Mouse (Mus musculus) liver, embryonic 11.5 days (tissue): ENCODE results near the gene Dbi. TPM values are rescaled to one million over a fixed set of nuclear protein-coding genes. Genes with fewer than 3 reads are reported as not detected.
A peak's percentile ranks its signal among the peaks of the same experiment; 100 is the strongest.

Experiments
- ATAC-seq: fragments of 200-750 bp; cut with Nextera tagmentation; replicated peaks from 2 replicates; pipeline ENCODE4 v1.8.0; 2017; ENCODE audit warnings: moderate number of reproducible peaks, mild to moderate bottlenecking, moderate TSS enrichment, moderate library complexity; ENCODE audit not compliant: low FRiP score
- DNase-seq: peaks from one replicate; pipeline ENCODE4 v3.0.0-alpha.2; 2017; ENCODE audit warnings: low spot score
- H3K27ac ChIP-seq: fragments of 300-500 bp; sonication (generic); 2 replicates; pipeline ENCODE4 v1.5.1; 2014; ENCODE audit warnings: mild to moderate bottlenecking, low read depth, low read length, control low read depth
- H3K27me3 ChIP-seq: fragments of 300-500 bp; sonication (generic); replicated peaks from 2 replicates; pipeline ENCODE4 v1.6.1; 2014; ENCODE audit warnings: low read length, mixed read lengths; ENCODE audit not compliant: control insufficient read depth, insufficient read depth
- H3K36me3 ChIP-seq: fragments of 300-500 bp; sonication (generic); 2 replicates; pipeline ENCODE4 v1.6.1; 2014; ENCODE audit warnings: mild to moderate bottlenecking, low read length, moderate library complexity, mixed read lengths; ENCODE audit not compliant: control insufficient read depth, insufficient read depth
- H3K4me1 ChIP-seq: fragments of 300-500 bp; sonication (generic); replicated peaks from 2 replicates; pipeline ENCODE4 v1.6.1; 2014; ENCODE audit warnings: low read length, mixed read lengths; ENCODE audit not compliant: control insufficient read depth, insufficient read depth
- H3K4me2 ChIP-seq: fragments of 300-500 bp; sonication (generic); 2 replicates; pipeline ENCODE4 v1.6.1; 2014; ENCODE audit warnings: mild to moderate bottlenecking, control low read depth, moderate library complexity
- H3K4me3 ChIP-seq: fragments of 300-500 bp; sonication (generic); 2 replicates; pipeline ENCODE4 v1.5.1; 2014; ENCODE audit warnings: low read depth, low read length, control low read depth
- H3K9ac ChIP-seq: fragments of 300-500 bp; sonication (generic); 2 replicates; pipeline ENCODE4 v1.6.1; 2014; ENCODE audit warnings: low read depth, low read length, control low read depth
- H3K9me3 ChIP-seq: fragments of 300-500 bp; sonication (generic); 2 replicates; pipeline ENCODE4 v1.6.1; 2016; ENCODE audit warnings: low read length, inconsistent platforms, mixed read lengths; ENCODE audit not compliant: control insufficient read depth
- WGBS: fragments of 180-500 bp; shearing (Covaris S2); extraction: QIAGEN DNeasy Blood & Tissue Kit; methylation state at CpG from one replicate; pipeline ENCODE4 v1.1.7; 2014; 5-methylcytosine and 5-hydroxymethylcytosine counted together
- polyA plus RNA-seq: library from polyadenylated mRNA; unstranded; fragments of >200 nt; fragmentation: Nextera tagmentation; extraction: Ambion mirVana; gene quantifications from 2 replicates; pipeline ENCODE4 v1.2.1, GENCODE M21; 2014

Gene Dbi
- polyA plus RNA-seq, 1 experiment from 2014 or later: 569 TPM

DNA sequence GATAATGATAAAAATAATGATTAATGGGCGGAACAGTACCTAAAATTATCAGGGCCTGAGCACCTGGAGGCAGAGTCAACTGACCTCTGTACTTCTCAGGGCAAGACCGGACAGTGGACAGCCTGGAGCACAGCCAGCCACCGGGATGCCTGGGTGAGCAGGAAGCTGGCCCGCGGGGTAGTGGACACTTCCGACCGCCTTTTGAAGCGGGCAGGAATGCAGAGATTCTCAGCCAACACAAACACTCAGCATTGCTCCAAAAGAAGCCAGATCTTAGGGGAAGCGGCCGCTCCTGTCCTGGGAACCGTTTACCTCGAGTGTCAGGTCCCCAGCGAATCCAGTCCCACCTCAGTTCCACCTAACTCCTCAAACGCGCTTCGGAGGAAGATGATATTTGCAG, 48.0 kb downstream of the Dbi start:
- H3K27me3 ChIP-seq: no peaks in the 10 kb centered on the region; the same call in 1 of the 2 replicates
- no peaks in the 10 kb centered on the region for H3K9me3 ChIP-seq
- H3K27ac ChIP-seq: no peak overlapping the region
- H3K4me3 ChIP-seq: peak overlapping the region; percentile 39
- peak overlapping the region; percentile 30; the same call in 1 of the 2 replicates for H3K9ac ChIP-seq
- ATAC-seq (no peak), DNase-seq (no peak)
- peak overlapping the region; percentile 70 for H3K4me2 ChIP-seq
- 9% methylated on average over 16 of the region's 16 CpGs for WGBS
- H3K4me1 ChIP-seq: peaks cover 9% of the 10 kb centered on the region
- H3K36me3 ChIP-seq: no peaks in the 10 kb centered on the region

DNA sequence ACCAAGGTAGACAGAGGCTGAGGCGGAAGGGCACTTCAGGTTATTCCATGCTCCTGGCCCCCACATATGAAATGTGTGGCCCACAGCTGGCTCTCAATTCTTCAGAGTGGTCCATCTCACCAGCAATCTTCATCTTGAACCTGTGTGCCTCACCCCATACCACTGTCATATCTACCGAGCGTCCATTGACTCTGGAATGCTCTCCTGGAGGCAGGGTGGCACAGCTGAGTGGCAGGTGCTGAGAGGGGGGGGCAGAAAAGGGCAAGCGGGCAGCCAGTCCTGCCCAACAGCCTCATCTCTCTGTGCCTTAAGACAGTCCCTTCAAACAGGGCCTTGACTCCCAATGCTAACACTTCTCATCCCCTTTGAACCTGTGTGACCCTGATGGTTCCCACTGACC, 49.7 kb downstream of the Dbi start:
- no peak overlapping the region for H3K4me2 ChIP-seq
- WGBS: 80% methylated on average over 4 of the region's 4 CpGs
- no peaks in the 10 kb centered on the region; the same call in 1 of the 2 replicates for H3K27me3 ChIP-seq
- no peak overlapping the region for H3K27ac ChIP-seq
- H3K4me3 ChIP-seq: no peak overlapping the region
- peaks cover 11% of the 10 kb centered on the region for H3K4me1 ChIP-seq
- ATAC-seq (no peak), DNase-seq (no peak)
- H3K9me3 ChIP-seq: no peaks in the 10 kb centered on the region
- no peaks in the 10 kb centered on the region for H3K36me3 ChIP-seq
- no peak overlapping the region for H3K9ac ChIP-seq

DNA sequence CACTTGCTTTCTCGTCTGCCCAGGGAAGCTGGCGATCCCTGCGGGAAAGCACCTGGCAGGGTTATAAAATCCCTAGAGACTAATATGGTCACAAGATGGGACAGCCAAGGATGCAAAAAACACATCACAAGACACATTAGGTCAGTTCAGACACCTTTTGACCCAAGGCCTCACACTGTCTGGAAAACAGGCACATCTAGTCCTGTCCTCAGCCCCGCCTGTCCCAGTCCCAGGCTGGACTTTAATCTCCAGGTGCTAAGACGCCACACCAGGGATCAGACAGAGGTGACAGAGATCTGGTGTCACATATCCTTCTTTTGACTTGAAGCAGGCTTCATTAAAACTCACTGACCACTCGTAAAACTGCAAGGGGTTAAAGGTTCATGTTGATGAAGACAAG, 50.7 kb downstream of the Dbi start:
- H3K4me1 ChIP-seq: peaks cover 11% of the 10 kb centered on the region
- H3K36me3 ChIP-seq: no peaks in the 10 kb centered on the region
- no peak for DNase-seq
- 60% methylated on average over 6 of the region's 6 CpGs for WGBS
- no peak for ATAC-seq
- no peak overlapping the region for H3K9ac ChIP-seq
- no peaks in the 10 kb centered on the region for H3K9me3 ChIP-seq
- no peak overlapping the region for H3K4me3 ChIP-seq
- H3K27me3 ChIP-seq: no peaks in the 10 kb centered on the region; the same call in 1 of the 2 replicates
- H3K27ac ChIP-seq: no peak overlapping the region
- no peak overlapping the region for H3K4me2 ChIP-seq

DNA sequence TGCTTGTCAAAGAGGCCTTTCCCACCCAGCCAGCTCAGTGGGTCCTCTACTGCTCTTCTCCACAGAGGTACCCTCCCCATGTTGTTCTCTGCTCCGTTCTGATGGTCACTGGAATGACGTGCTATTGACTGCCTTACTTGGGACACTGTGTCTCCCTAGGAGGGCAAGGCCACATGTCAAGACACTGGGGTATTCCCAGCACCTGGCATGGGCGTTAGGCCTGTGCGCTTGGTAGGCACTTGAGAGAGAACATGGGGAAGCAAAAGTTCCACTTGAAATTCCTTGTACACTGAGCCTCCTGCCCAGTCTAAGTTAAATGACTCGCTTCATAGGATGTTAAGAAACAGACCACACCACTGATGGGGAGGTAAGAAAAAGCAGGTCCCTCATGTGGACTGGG, 51.8 kb downstream of the Dbi start:
- WGBS: 85% methylated on average over 5 of the region's 5 CpGs
- Histone ChIP-seq H3K4me3 (no peak overlapping the region), H3K4me2 (no peak overlapping the region), H3K27ac (no peak overlapping the region), H3K9me3 (no peaks in the 10 kb centered on the region), H3K27me3 (no peaks in the 10 kb centered on the region; the same call in 1 of the 2 replicates), H3K9ac (no peak overlapping the region), H3K4me1 (peaks cover 11% of the 10 kb centered on the region), H3K36me3 (no peaks in the 10 kb centered on the region)
- DNase-seq (no peak), ATAC-seq (no peak)

DNA sequence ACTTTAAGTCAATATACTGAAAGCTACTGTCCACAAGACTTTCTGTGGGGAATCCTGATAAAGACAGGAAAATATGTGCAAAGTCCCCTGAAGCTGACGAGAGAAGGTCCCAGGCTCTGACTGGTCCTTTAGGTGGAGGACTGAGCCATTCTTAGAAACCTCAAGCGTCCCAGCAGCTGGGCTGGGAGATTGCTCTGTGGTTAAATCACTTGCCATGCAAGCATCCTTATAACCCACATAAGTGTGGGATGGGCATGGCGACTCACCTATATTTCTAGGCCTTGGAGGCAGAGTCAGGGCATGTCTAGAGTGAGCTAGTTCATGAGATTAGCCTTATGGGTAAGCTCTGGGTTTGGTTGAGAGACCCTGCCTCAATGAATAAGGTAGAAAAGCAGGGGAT, 54.3 kb downstream of the Dbi start:
- no peak for ATAC-seq
- Histone ChIP-seq H3K36me3 (no peaks in the 10 kb centered on the region), H3K9ac (no peak overlapping the region), H3K27me3 (no peaks in the 10 kb centered on the region), H3K4me3 (no peak overlapping the region), H3K9me3 (no peaks in the 10 kb centered on the region), H3K4me1 (peaks cover 2% of the 10 kb centered on the region; the same call in 1 of the 2 replicates), H3K27ac (peak overlapping the region; percentile 61; the same call in 1 of the 2 replicates), H3K4me2 (no peak overlapping the region)
- no peak for DNase-seq
- WGBS: 61% methylated on average over 3 of the region's 3 CpGs

DNA sequence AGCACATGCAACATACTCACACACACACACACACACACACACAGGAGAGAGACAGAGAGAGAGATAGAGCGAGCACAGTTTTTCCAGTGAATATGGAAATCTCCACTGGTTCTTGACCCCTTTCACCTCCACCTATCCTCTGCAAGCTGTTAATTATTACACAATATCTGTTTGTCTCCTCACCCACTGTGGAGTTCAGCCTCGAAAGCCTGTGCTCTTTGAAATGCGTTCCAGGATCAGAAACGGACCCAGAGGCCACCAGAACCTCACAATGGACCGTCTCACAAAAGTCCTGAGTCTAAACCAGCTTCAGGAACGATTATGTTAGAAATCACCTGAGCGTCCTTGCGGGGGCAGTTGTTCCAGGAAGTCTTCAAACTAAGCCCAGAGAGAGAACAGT, 54.7 kb downstream of the Dbi start:
- H3K36me3 ChIP-seq: no peaks in the 10 kb centered on the region
- peaks cover 2% of the 10 kb centered on the region; the same call in 1 of the 2 replicates for H3K4me1 ChIP-seq
- H3K4me2 ChIP-seq: no peak overlapping the region
- H3K9ac ChIP-seq: no peak overlapping the region
- no peaks in the 10 kb centered on the region for H3K9me3 ChIP-seq
- H3K27ac ChIP-seq: peak overlapping the region; percentile 61; the same call in 1 of the 2 replicates
- no peak for DNase-seq
- H3K27me3 ChIP-seq: no peaks in the 10 kb centered on the region
- WGBS: 74% methylated on average over 8 of the region's 8 CpGs
- H3K4me3 ChIP-seq: no peak overlapping the region
- 0 out of 2 replicates have a peak, but pooled peaks have one; percentile 23 for ATAC-seq

DNA sequence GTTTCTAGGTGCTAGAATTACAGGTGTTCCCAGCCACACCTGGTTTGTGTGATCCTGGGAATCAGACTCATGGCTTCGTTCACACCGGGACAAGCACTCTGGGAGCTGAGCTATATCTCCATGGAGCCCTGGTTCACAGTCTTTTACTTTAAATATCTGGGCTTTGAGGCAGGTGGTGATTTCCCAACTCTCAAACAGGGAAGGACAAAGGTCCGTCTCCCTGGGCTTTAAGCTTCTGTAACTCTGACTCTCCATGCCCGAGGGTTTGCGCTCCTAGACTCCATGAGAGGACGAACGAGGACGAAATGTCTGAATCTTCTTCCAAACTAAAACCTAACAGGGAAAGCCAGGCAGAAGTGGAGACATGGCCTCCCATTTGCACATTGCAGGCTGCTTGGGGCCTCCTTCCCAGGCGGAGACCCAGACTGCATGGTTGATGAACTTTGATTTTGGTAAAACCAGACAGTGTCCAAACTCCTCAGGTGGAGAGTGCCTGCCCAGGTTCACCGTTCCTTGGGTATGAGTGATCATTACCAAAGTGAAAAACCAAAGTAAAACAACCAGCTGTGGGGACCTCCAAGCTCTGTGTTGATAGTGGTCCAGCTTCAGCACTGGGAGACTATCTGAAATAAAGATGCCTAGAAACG, 56.7 kb downstream of the Dbi start:
- peak overlapping the region; percentile 57; the same call in 1 of the 2 replicates for H3K27ac ChIP-seq
- no peak overlapping the region for H3K9ac ChIP-seq
- DNase-seq (no peak), ATAC-seq (no peak)
- no peak overlapping the region for H3K4me2 ChIP-seq
- H3K4me3 ChIP-seq: no peak overlapping the region
- WGBS: 78% methylated on average over 11 of the region's 11 CpGs
- H3K27me3 ChIP-seq: no peaks in the 10 kb centered on the region
- H3K9me3 ChIP-seq: no peaks in the 10 kb centered on the region
- H3K36me3 ChIP-seq: no peaks in the 10 kb centered on the region
- H3K4me1 ChIP-seq: peaks cover 2% of the 10 kb centered on the region; the same call in 1 of the 2 replicates
